ENCODE assay signal across 7 mouse cellular contexts in the genomic region with DNA sequence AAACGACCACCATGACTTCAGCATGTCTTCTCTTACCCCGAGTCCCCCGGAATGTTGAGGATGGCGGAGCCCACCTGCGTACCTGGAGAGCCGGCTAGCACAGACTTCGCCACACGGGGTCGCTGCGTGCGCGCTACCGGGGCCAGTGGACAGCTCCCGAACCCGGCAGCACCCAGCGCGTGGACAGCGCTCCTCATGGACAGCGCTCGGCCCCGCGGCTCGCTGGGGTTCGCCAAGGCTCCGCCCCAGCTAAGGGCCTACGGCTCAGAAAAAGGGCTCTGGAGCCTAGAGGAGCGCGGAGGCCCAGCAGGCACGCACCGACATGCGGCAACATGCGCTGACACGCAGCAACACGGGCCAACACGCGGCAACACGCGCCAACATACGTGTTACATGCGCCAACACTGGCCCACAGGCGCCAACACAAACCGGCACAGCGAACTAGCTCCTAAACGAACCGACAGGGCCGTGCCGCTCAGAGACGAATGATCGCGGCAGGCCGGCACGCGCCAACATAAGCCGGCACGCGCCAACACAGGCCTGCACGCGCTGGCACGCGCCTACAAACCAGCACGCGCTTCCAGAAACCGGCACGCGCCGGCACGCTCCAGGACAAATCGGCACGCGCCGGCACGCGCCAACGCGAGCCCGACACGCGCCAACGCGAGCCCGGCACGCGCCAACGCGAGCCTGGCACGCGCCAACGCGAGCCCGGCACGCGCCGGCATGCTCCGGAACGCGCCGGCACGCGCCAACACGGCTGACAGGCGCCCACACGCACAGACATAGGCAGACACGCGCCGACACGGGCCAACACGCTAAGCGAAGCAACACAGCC. TPM values are rescaled to one million over a fixed set of nuclear protein-coding genes. Genes with fewer than 3 reads are reported as not detected.
DNase-seq lines count a peak whose midpoint lies in the region; ATAC-seq lines count a peak whose summit lies in the region.

No protein-coding gene starts in this region.

- peak; percentile 85 for ATAC-seq in embryonic facial prominence, embryonic 15.5 days (ENCODE audit: insufficient number of reproducible peaks, low FRiP score, low TSS enrichment, low read depth)
- peak; percentile 81 for ATAC-seq in heart, embryonic 11.5 days (replicated peaks; ENCODE audit: insufficient number of reproducible peaks, low FRiP score, low TSS enrichment)
- peak; percentile 94 for ATAC-seq in kidney, embryonic 14.5 days (ENCODE audit: low FRiP score, low TSS enrichment)
- peak; percentile 87 for ATAC-seq in limb, embryonic 12.5 days (ENCODE audit: insufficient number of reproducible peaks, insufficient read depth, low FRiP score, low TSS enrichment, low read depth)
- peak; percentile 89 for ATAC-seq in midbrain, embryonic 12.5 days (ENCODE audit: low FRiP score, low read depth)
- peak; percentile 91 for ATAC-seq in stomach, embryonic 15.5 days (ENCODE audit: insufficient read depth, low FRiP score, low read depth)

- H3K9ac ChIP-seq in embryonic facial prominence, embryonic 15.5 days: no peak overlapping the region
- no peak overlapping the region for H3K9ac ChIP-seq in heart, embryonic 11.5 days (ENCODE audit: low read depth, low read length)
- H3K9ac ChIP-seq in kidney, embryonic 14.5 days (ENCODE audit: low read depth, low read length): no peak overlapping the region
- no peak overlapping the region for H3K9ac ChIP-seq in limb, embryonic 12.5 days (replicated peaks)
- H3K9ac ChIP-seq in midbrain, embryonic 12.5 days (replicated peaks): peak overlapping the region; percentile 5; the same call in 1 of the 2 replicates
- no peak overlapping the region for H3K9ac ChIP-seq in stomach, embryonic 15.5 days

- peak overlapping the region; percentile 32 for H3K4me3 ChIP-seq in embryonic facial prominence, embryonic 15.5 days (replicated peaks)
- H3K4me3 ChIP-seq in heart, embryonic 11.5 days (ENCODE audit: low read depth, low read length): peak overlapping the region; percentile 13
- peak overlapping the region; percentile 21; the same call in 1 of the 2 replicates for H3K4me3 ChIP-seq in kidney, embryonic 14.5 days (ENCODE audit: low read length)
- peak overlapping the region; percentile 26 for H3K4me3 ChIP-seq in limb, embryonic 12.5 days (replicated peaks)
- peak overlapping the region; percentile 39 for H3K4me3 ChIP-seq in midbrain, embryonic 12.5 days
- peak overlapping the region; percentile 23 for H3K4me3 ChIP-seq in stomach, embryonic 15.5 days (replicated peaks)

- WGBS in embryonic facial prominence, embryonic 15.5 days: 51% methylated on average over 108 of the region's 108 CpGs
- whole genome bisulfite sequencing in heart, embryonic 11.5 days (ENCODE audit: insufficient replicate concordance): 60% methylated on average over 105 of the region's 108 CpGs
- WGBS in kidney, embryonic 14.5 days: 62% methylated on average over 108 of the region's 108 CpGs
- 61% methylated on average over 108 of the region's 108 CpGs for WGBS in limb, embryonic 12.5 days
- 50% methylated on average over 108 of the region's 108 CpGs for WGBS in midbrain, embryonic 12.5 days
- 65% methylated on average over 108 of the region's 108 CpGs for WGBS in stomach, embryonic 15.5 days

- no peak overlapping the region for H3K27ac ChIP-seq in embryonic facial prominence, embryonic 15.5 days (replicated peaks)
- H3K27ac ChIP-seq in heart, embryonic 11.5 days (ENCODE audit: low read depth, low read length): no peak overlapping the region; the same call in 1 of the 2 replicates
- no peak overlapping the region for H3K27ac ChIP-seq in kidney, embryonic 14.5 days (ENCODE audit: low read depth, low read length)
- H3K27ac ChIP-seq in limb, embryonic 12.5 days: no peak overlapping the region
- no peak overlapping the region; the same call in 1 of the 2 replicates for H3K27ac ChIP-seq in midbrain, embryonic 12.5 days (replicated peaks)
- H3K27ac ChIP-seq in stomach, embryonic 15.5 days: no peak overlapping the region

- peak; percentile 49 for DNase-seq in brain, embryonic 18.5 days (ENCODE audit: low read depth, low spot score)

- H3K9me3 ChIP-seq in embryonic facial prominence, embryonic 15.5 days (replicated peaks): peaks cover 23% of the 10 kb centered on the region
- peaks cover 9% of the 10 kb centered on the region for H3K9me3 ChIP-seq in heart, embryonic 11.5 days (replicated peaks; ENCODE audit: control insufficient read depth, low read length)
- H3K9me3 ChIP-seq in kidney, embryonic 14.5 days (ENCODE audit: control insufficient read depth, low read length): peaks cover 42% of the 10 kb centered on the region
- peaks cover 65% of the 10 kb centered on the region for H3K9me3 ChIP-seq in limb, embryonic 12.5 days
- peaks cover 37% of the 10 kb centered on the region for H3K9me3 ChIP-seq in midbrain, embryonic 12.5 days
- peaks cover 13% of the 10 kb centered on the region; the same call in 1 of the 2 replicates for H3K9me3 ChIP-seq in stomach, embryonic 15.5 days

- peak overlapping the region; percentile 49 for H3K4me2 ChIP-seq in embryonic facial prominence, embryonic 15.5 days (replicated peaks)
- H3K4me2 ChIP-seq in heart, embryonic 11.5 days: peak overlapping the region; percentile 60
- peak overlapping the region; percentile 41 for H3K4me2 ChIP-seq in kidney, embryonic 14.5 days (replicated peaks; ENCODE audit: low read depth, low read length)
- H3K4me2 ChIP-seq in limb, embryonic 12.5 days: peak overlapping the region; percentile 51
- H3K4me2 ChIP-seq in midbrain, embryonic 12.5 days (replicated peaks): peak overlapping the region; percentile 59
- peak overlapping the region; percentile 53 for H3K4me2 ChIP-seq in stomach, embryonic 15.5 days

- H3K4me1 ChIP-seq in embryonic facial prominence, embryonic 15.5 days: no peaks in the 10 kb centered on the region
- no peaks in the 10 kb centered on the region for H3K4me1 ChIP-seq in heart, embryonic 11.5 days (ENCODE audit: control insufficient read depth, insufficient read depth, low read length)
- no peaks in the 10 kb centered on the region for H3K4me1 ChIP-seq in kidney, embryonic 14.5 days (ENCODE audit: control insufficient read depth, insufficient read depth, low read length)
- no peaks in the 10 kb centered on the region for H3K4me1 ChIP-seq in limb, embryonic 12.5 days (replicated peaks)
- H3K4me1 ChIP-seq in midbrain, embryonic 12.5 days: no peaks in the 10 kb centered on the region
- peaks cover 7% of the 10 kb centered on the region; the same call in 1 of the 2 replicates for H3K4me1 ChIP-seq in stomach, embryonic 15.5 days

- peaks cover 81% of the 10 kb centered on the region for H3K27me3 ChIP-seq in embryonic facial prominence, embryonic 15.5 days
- peaks cover 68% of the 10 kb centered on the region for H3K27me3 ChIP-seq in heart, embryonic 11.5 days (ENCODE audit: control insufficient read depth, insufficient read depth, low read length)
- peaks cover 74% of the 10 kb centered on the region for H3K27me3 ChIP-seq in kidney, embryonic 14.5 days (ENCODE audit: control insufficient read depth, insufficient read depth, low read length)
- H3K27me3 ChIP-seq in limb, embryonic 12.5 days: peaks cover 91% of the 10 kb centered on the region
- H3K27me3 ChIP-seq in midbrain, embryonic 12.5 days: peaks cover 91% of the 10 kb centered on the region
- H3K27me3 ChIP-seq in stomach, embryonic 15.5 days (replicated peaks): peaks cover 69% of the 10 kb centered on the region

- H3K36me3 ChIP-seq in embryonic facial prominence, embryonic 15.5 days: peaks cover 56% of the 10 kb centered on the region
- H3K36me3 ChIP-seq in heart, embryonic 11.5 days (ENCODE audit: control insufficient read depth, insufficient read depth, low read length): peaks cover 37% of the 10 kb centered on the region
- H3K36me3 ChIP-seq in kidney, embryonic 14.5 days (ENCODE audit: control insufficient read depth, insufficient read depth, low read length): peaks cover 30% of the 10 kb centered on the region; the same call in 1 of the 2 replicates
- H3K36me3 ChIP-seq in limb, embryonic 12.5 days: peaks cover 91% of the 10 kb centered on the region
- peaks cover 40% of the 10 kb centered on the region for H3K36me3 ChIP-seq in midbrain, embryonic 12.5 days
- peaks cover 30% of the 10 kb centered on the region for H3K36me3 ChIP-seq in stomach, embryonic 15.5 days

RNA-seq across cellular contexts. Expression of a gene that starts 12.5 kb away (rescaled TPM):
- polyA plus RNA-seq in embryonic facial prominence, embryonic 15.5 days (2015; fragmentation: Nextera tagmentation; extraction: Ambion mirVana): 396 and 421 TPM in 2 replicates
- 263 and 402 TPM in 2 replicates for polyA plus RNA-seq in heart, embryonic 11.5 days (2014; fragmentation: Nextera tagmentation; extraction: Ambion mirVana)
- polyA plus RNA-seq in kidney, embryonic 14.5 days (2014; fragmentation: Nextera tagmentation; extraction: Ambion mirVana): 228 and 307 TPM in 2 replicates
- polyA plus RNA-seq in limb, embryonic 12.5 days (2016; fragmentation: Nextera tagmentation; extraction: Ambion mirVana): 546 and 599 TPM in 2 replicates
- 344 and 352 TPM in 2 replicates for polyA plus RNA-seq in midbrain, embryonic 12.5 days (2016; fragmentation: Nextera tagmentation; extraction: Ambion mirVana)
- 342 and 406 TPM in 2 replicates for polyA plus RNA-seq in stomach, embryonic 15.5 days (2015; fragmentation: Nextera tagmentation; extraction: Ambion mirVana)
